ENCODE assay signal across 21 mouse cellular contexts in genomic region chr11:93929106-93929505, GRCm38 (mm10). TPM values are rescaled to one million over a fixed set of nuclear protein-coding genes. Genes with fewer than 3 reads are reported as not detected.
DNase-seq lines count a peak whose midpoint lies in the region; ATAC-seq and TF ChIP-seq lines count a peak whose summit lies in the region.
"Had no signal": no experiment of that assay in that cellular context is flagged by ENCODE, and none has a peak within 500 bp of the region (broad histone marks: within the 10 kb centered on the region; RNA-seq: fewer than 3 reads in every experiment).

No protein-coding gene starts in this region.

- H3K27ac ChIP-seq in intestine, postnatal 0 days (ENCODE audit: low read depth, low read length): no peak overlapping the region
- no peak overlapping the region for H3K27ac ChIP-seq in intestine, embryonic 15.5 days
- no peak overlapping the region for H3K27ac ChIP-seq in liver, postnatal 0 days (ENCODE audit: low read depth)
- H3K27ac ChIP-seq in liver, embryonic 12.5 days: no peak overlapping the region
- no peak overlapping the region for H3K27ac ChIP-seq in CH12.LX (ENCODE audit: insufficient read depth, low read depth)
- H3K27ac ChIP-seq in hindbrain, embryonic 12.5 days: no peak overlapping the region
- H3K27ac ChIP-seq: embryonic facial prominence, embryonic 15.5 days; heart, embryonic 13.5 days; hindbrain, embryonic 13.5 days; liver, embryonic 13.5 days; lung, embryonic 15.5 days; midbrain, embryonic 10.5 days; neural tube, embryonic 15.5 days had no signal

- H3K4me2 ChIP-seq in intestine, postnatal 0 days (replicated peaks; ENCODE audit: low read depth): no peak overlapping the region
- H3K4me2 ChIP-seq in intestine, embryonic 15.5 days (replicated peaks): no peak overlapping the region
- H3K4me2 ChIP-seq in liver, postnatal 0 days (ENCODE audit: low read depth, low read length): no peak overlapping the region
- no peak overlapping the region for H3K4me2 ChIP-seq in liver, embryonic 12.5 days
- H3K4me2 ChIP-seq in CH12.LX (ENCODE audit: insufficient read depth, low read depth, poor library complexity, severe bottlenecking): no peak overlapping the region
- no peak overlapping the region for H3K4me2 ChIP-seq in hindbrain, embryonic 12.5 days (replicated peaks)
- H3K4me2 ChIP-seq: embryonic facial prominence, embryonic 15.5 days; heart, embryonic 13.5 days; hindbrain, embryonic 13.5 days; liver, embryonic 13.5 days; lung, embryonic 15.5 days; neural tube, embryonic 15.5 days had no signal

- H3K79me2 ChIP-seq in CH12.LX (replicated peaks; ENCODE audit: control insufficient read depth, extremely low read depth, insufficient read depth, poor library complexity, severe bottlenecking): no peaks in the 10 kb centered on the region

- TF ChIP-seq RAD21 in CH12.LX (IDR thresholded peaks at IDR 0.05; ENCODE audit: low read depth, low read length): no peak; the same call in 1 of the 2 replicates

- peaks cover 53% of the 10 kb centered on the region for H3K36me3 ChIP-seq in intestine, postnatal 0 days (ENCODE audit: control insufficient read depth, insufficient read depth)
- peaks cover 9% of the 10 kb centered on the region; the same call in 1 of the 2 replicates for H3K36me3 ChIP-seq in intestine, embryonic 15.5 days
- H3K36me3 ChIP-seq in liver, postnatal 0 days (replicated peaks; ENCODE audit: insufficient read depth, low read length): peaks cover 49% of the 10 kb centered on the region
- peaks cover 83% of the 10 kb centered on the region for H3K36me3 ChIP-seq in liver, embryonic 12.5 days
- peaks cover 54 to 85% of the 10 kb centered on the region in 2 experiments for H3K36me3 ChIP-seq in CH12.LX (replicated peaks in 1 of 2; ENCODE audit: control insufficient read depth in 1 of 2, insufficient read depth in 1 of 2, low read length in 1 of 2)
- peaks cover 79% of the 10 kb centered on the region for H3K36me3 ChIP-seq in hindbrain, embryonic 12.5 days

- no peaks in the 10 kb centered on the region for H3K27me3 ChIP-seq in intestine, postnatal 0 days (replicated peaks; ENCODE audit: control insufficient read depth, insufficient read depth, low read length)
- H3K27me3 ChIP-seq in intestine, embryonic 15.5 days (replicated peaks): no peaks in the 10 kb centered on the region
- H3K27me3 ChIP-seq in liver, postnatal 0 days (ENCODE audit: insufficient read depth, low read length): no peaks in the 10 kb centered on the region
- no peaks in the 10 kb centered on the region for H3K27me3 ChIP-seq in liver, embryonic 12.5 days (replicated peaks)
- no peaks in the 10 kb centered on the region for H3K27me3 ChIP-seq in CH12.LX (replicated peaks)
- H3K27me3 ChIP-seq in hindbrain, embryonic 12.5 days: no peaks in the 10 kb centered on the region
- H3K27me3 ChIP-seq: embryonic facial prominence, embryonic 15.5 days; heart, embryonic 13.5 days; hindbrain, embryonic 13.5 days; liver, embryonic 13.5 days; lung, embryonic 15.5 days; neural tube, embryonic 15.5 days had no signal

- no peaks in the 10 kb centered on the region for H3K4me1 ChIP-seq in intestine, postnatal 0 days (replicated peaks; ENCODE audit: control insufficient read depth, insufficient read depth, low read length)
- no peaks in the 10 kb centered on the region for H3K4me1 ChIP-seq in intestine, embryonic 15.5 days (replicated peaks)
- no peaks in the 10 kb centered on the region for H3K4me1 ChIP-seq in liver, postnatal 0 days (ENCODE audit: insufficient read depth)
- no peaks in the 10 kb centered on the region for H3K4me1 ChIP-seq in liver, embryonic 12.5 days
- H3K4me1 ChIP-seq in CH12.LX (ENCODE audit: control insufficient read depth in 1 of 2, insufficient read depth in 2 of 2): no peaks in the 10 kb centered on the region
- no peaks in the 10 kb centered on the region for H3K4me1 ChIP-seq in hindbrain, embryonic 12.5 days
- H3K4me1 ChIP-seq: embryonic facial prominence, embryonic 15.5 days; heart, embryonic 13.5 days; hindbrain, embryonic 13.5 days; liver, embryonic 13.5 days; lung, embryonic 15.5 days; midbrain, embryonic 10.5 days; neural tube, embryonic 15.5 days had no signal

- H3K9ac ChIP-seq in intestine, postnatal 0 days (ENCODE audit: low read depth, low read length): no peak overlapping the region
- no peak overlapping the region for H3K9ac ChIP-seq in intestine, embryonic 15.5 days
- no peak overlapping the region for H3K9ac ChIP-seq in liver, postnatal 0 days (replicated peaks)
- H3K9ac ChIP-seq in liver, embryonic 12.5 days: no peak overlapping the region
- H3K9ac ChIP-seq in CH12.LX (ENCODE audit: insufficient read depth, low read depth): no peak overlapping the region
- H3K9ac ChIP-seq in hindbrain, embryonic 12.5 days: no peak overlapping the region
- H3K9ac ChIP-seq: embryonic facial prominence, embryonic 15.5 days; heart, embryonic 13.5 days; hindbrain, embryonic 13.5 days; liver, embryonic 13.5 days; lung, embryonic 15.5 days; neural tube, embryonic 15.5 days had no signal

- H3K9me3 ChIP-seq in intestine, postnatal 0 days (ENCODE audit: control insufficient read depth): no peaks in the 10 kb centered on the region
- H3K9me3 ChIP-seq in intestine, embryonic 15.5 days: no peaks in the 10 kb centered on the region
- H3K9me3 ChIP-seq in liver, postnatal 0 days (ENCODE audit: low read length): no peaks in the 10 kb centered on the region
- H3K9me3 ChIP-seq in liver, embryonic 12.5 days (replicated peaks): no peaks in the 10 kb centered on the region
- no peaks in the 10 kb centered on the region for H3K9me3 ChIP-seq in CH12.LX (replicated peaks; ENCODE audit: low read length)
- no peaks in the 10 kb centered on the region for H3K9me3 ChIP-seq in hindbrain, embryonic 12.5 days (replicated peaks)
- H3K9me3 ChIP-seq: embryonic facial prominence, embryonic 15.5 days; heart, embryonic 13.5 days; hindbrain, embryonic 13.5 days; liver, embryonic 13.5 days; lung, embryonic 15.5 days; midbrain, embryonic 10.5 days; neural tube, embryonic 15.5 days had no signal

- TF ChIP-seq EP300 in liver, postnatal 0 days (IDR thresholded peaks at IDR 0.05; ENCODE audit: low read depth): no peak
- no peak for TF ChIP-seq EP300 in CH12.LX (IDR thresholded peaks at IDR 0.05; ENCODE audit: low read length)

- DNase-seq in liver, postnatal 0 days: no peak
- no peak for DNase-seq in CH12.LX (ENCODE audit: extremely low read depth)
- no peak for DNase-seq in brain, embryonic 14.5 days (ENCODE audit: low read depth)
- no peak for DNase-seq in adrenal gland, postnatal 10 days
- DNase-seq: cerebellum, adult 11-12 months; cerebellum, postnatal 36 days; gastrocnemius, postnatal 10 days; heart, postnatal 14 days; liver, embryonic 13.5 days; thymus, adult 2 months had no signal

- in situ Hi-C loops in CH12.LX (cut with MboI; ENCODE audit: low pct_ligation_motif_present, low pct_unique_long_range_greater_than_20kb, low sequenced_read_pairs): no loop called here

- dilution Hi-C loops in CH12.LX (cut with MboI; ENCODE audit: extremely low pct_ligation_motif_present, extremely low pct_unique_long_range_greater_than_20kb, low sequenced_read_pairs): no loop called here

- no peak for TF ChIP-seq POLR2A in CH12.LX (IDR thresholded peaks at IDR 0.05; ENCODE audit: low read depth, low read length)
- no peak for TF ChIP-seq POLR2A in brain, embryonic 14.5 days (IDR thresholded peaks at IDR 0.05; ENCODE audit: borderline replicate concordance, extremely low read depth, insufficient read depth, insufficient read length, poor library complexity, severe bottlenecking)

- ATAC-seq in intestine, postnatal 0 days: no peak
- no peak for ATAC-seq in intestine, embryonic 15.5 days
- ATAC-seq in liver, postnatal 0 days: no peak
- no peak for ATAC-seq in liver, embryonic 12.5 days
- ATAC-seq in hindbrain, embryonic 12.5 days (ENCODE audit: low FRiP score): no peak
- ATAC-seq: forebrain, embryonic 14.5 days had no signal

- peak; percentile 48 for TF ChIP-seq CTCF in intestine, postnatal 0 days (IDR thresholded peaks at IDR 0.05; ENCODE audit: low read depth)
- TF ChIP-seq CTCF in liver, postnatal 0 days (IDR thresholded peaks at IDR 0.05; ENCODE audit: low read depth): peak; percentile 27; the same call in 1 of the 2 replicates
- peak in 1 of 2 experiments; percentile 45; a peak in 2 of 4 replicates for TF ChIP-seq CTCF in CH12.LX (conservative IDR thresholded peaks at IDR 0.05 in 1 of 2, IDR thresholded peaks at IDR 0.05 in 1 of 2; ENCODE audit: low read depth in 2 of 2, low read length in 2 of 2)
- 0 out of 2 replicates have a peak, but pooled peaks have one; percentile 2 for TF ChIP-seq CTCF in brain, embryonic 14.5 days (IDR thresholded peaks at IDR 0.05; ENCODE audit: borderline replicate concordance, extremely low read depth, insufficient read depth, insufficient read length)

- no peak overlapping the region for H3K4me3 ChIP-seq in intestine, postnatal 0 days (ENCODE audit: low read depth, low read length)
- H3K4me3 ChIP-seq in intestine, embryonic 15.5 days (replicated peaks): no peak overlapping the region
- no peak overlapping the region for H3K4me3 ChIP-seq in liver, postnatal 0 days (ENCODE audit: low read depth, low read length)
- no peak overlapping the region for H3K4me3 ChIP-seq in liver, embryonic 12.5 days
- no peak overlapping the region for H3K4me3 ChIP-seq in CH12.LX (replicated peaks in 1 of 3; ENCODE audit: low read depth in 2 of 3, low read length in 2 of 3, poor library complexity in 1 of 3)
- no peak overlapping the region for H3K4me3 ChIP-seq in hindbrain, embryonic 12.5 days
- H3K4me3 ChIP-seq: embryonic facial prominence, embryonic 15.5 days; heart, embryonic 13.5 days; hindbrain, embryonic 13.5 days; liver, embryonic 13.5 days; lung, embryonic 15.5 days; midbrain, embryonic 10.5 days; neural tube, embryonic 15.5 days had no signal

RNA-seq across cellular contexts. Expression of gene Nme2, which starts 27.0 kb away (rescaled TPM):
- 370 and 400 TPM in 2 replicates for polyA plus RNA-seq in intestine, postnatal 0 days (2015; fragmentation: Nextera tagmentation; extraction: Ambion mirVana)
- 311 and 348 TPM in 2 replicates for polyA plus RNA-seq in intestine, embryonic 15.5 days (2015; fragmentation: Nextera tagmentation; extraction: Ambion mirVana)
- polyA plus RNA-seq in liver, postnatal 0 days (2015; fragmentation: Nextera tagmentation; extraction: Ambion mirVana): 166 and 188 TPM in 2 replicates
- polyA plus RNA-seq in liver, embryonic 12.5 days (2016; fragmentation: Nextera tagmentation; extraction: Ambion mirVana): 76.4 and 76.8 TPM in 2 replicates
- 1,722 and 2,105 TPM in 2 replicates for total RNA-seq in CH12.LX (2012; rRNA removed)
- 1,555 and 1,586 TPM in 2 replicates for total RNA-seq in CH12.LX (2014; rRNA removed)
- 945 and 1,140 TPM in 2 replicates for polyA plus RNA-seq in CH12.LX (2012; ENCODE audit: insufficient read length, low read depth)
- 190 and 248 TPM in 2 replicates for polyA plus RNA-seq in brain, embryonic 14.5 days (2012; rRNA removed)
- 100 to 1,000 TPM; 550 to 566 TPM for total RNA-seq in adrenal gland, postnatal 10 days (2021)
- polyA plus RNA-seq in hindbrain, embryonic 12.5 days (2016; fragmentation: Nextera tagmentation; extraction: Ambion mirVana): 118 and 124 TPM in 2 replicates

RNA-seq across cellular contexts. Expression of gene Gm20390, which starts 39.0 kb away (rescaled TPM):
- polyA plus RNA-seq in intestine, postnatal 0 days (2015; fragmentation: Nextera tagmentation; extraction: Ambion mirVana): 228 and 239 TPM in 2 replicates
- polyA plus RNA-seq in intestine, embryonic 15.5 days (2015; fragmentation: Nextera tagmentation; extraction: Ambion mirVana): 432 and 477 TPM in 2 replicates
- 143 and 158 TPM in 2 replicates for polyA plus RNA-seq in liver, postnatal 0 days (2015; fragmentation: Nextera tagmentation; extraction: Ambion mirVana)
- polyA plus RNA-seq in liver, embryonic 12.5 days (2016; fragmentation: Nextera tagmentation; extraction: Ambion mirVana): 264 and 272 TPM in 2 replicates
- 717 and 896 TPM in 2 replicates for total RNA-seq in CH12.LX (2012; rRNA removed)
- total RNA-seq in CH12.LX (2014; rRNA removed): 136 and 137 TPM in 2 replicates
- 691 and 791 TPM in 2 replicates for polyA plus RNA-seq in CH12.LX (2012; ENCODE audit: insufficient read length, low read depth)
- polyA plus RNA-seq in brain, embryonic 14.5 days (2012; rRNA removed): 95.0 and 101 TPM in 2 replicates
- 10 to 100 TPM; 64.2 to 75.0 TPM for total RNA-seq in adrenal gland, postnatal 10 days (2021)
- polyA plus RNA-seq in hindbrain, embryonic 12.5 days (2016; fragmentation: Nextera tagmentation; extraction: Ambion mirVana): 327 and 355 TPM in 2 replicates

RNA-seq across cellular contexts. Expression of gene Nme1, which starts 39.2 kb away (rescaled TPM):
- polyA plus RNA-seq in intestine, postnatal 0 days (2015; fragmentation: Nextera tagmentation; extraction: Ambion mirVana): 132 and 146 TPM in 2 replicates
- polyA plus RNA-seq in intestine, embryonic 15.5 days (2015; fragmentation: Nextera tagmentation; extraction: Ambion mirVana): 162 and 174 TPM in 2 replicates
- polyA plus RNA-seq in liver, postnatal 0 days (2015; fragmentation: Nextera tagmentation; extraction: Ambion mirVana): 73.5 and 84.8 TPM in 2 replicates
- 195 and 224 TPM in 2 replicates for polyA plus RNA-seq in liver, embryonic 12.5 days (2016; fragmentation: Nextera tagmentation; extraction: Ambion mirVana)
- total RNA-seq in CH12.LX (2012; rRNA removed): 187 and 253 TPM in 2 replicates
- 443 and 488 TPM in 2 replicates for total RNA-seq in CH12.LX (2014; rRNA removed)
- polyA plus RNA-seq in CH12.LX (2012; ENCODE audit: insufficient read length, low read depth): 129 and 170 TPM in 2 replicates
- 304 and 390 TPM in 2 replicates for polyA plus RNA-seq in brain, embryonic 14.5 days (2012; rRNA removed)
- total RNA-seq in adrenal gland, postnatal 10 days (2021): 10 to 100 TPM; 42.4 to 49.2 TPM
- 172 and 210 TPM in 2 replicates for polyA plus RNA-seq in hindbrain, embryonic 12.5 days (2016; fragmentation: Nextera tagmentation; extraction: Ambion mirVana)

RNA-seq across cellular contexts. Expression of gene Mbtd1, which starts 43.5 kb away (rescaled TPM):
- polyA plus RNA-seq in intestine, postnatal 0 days (2015; fragmentation: Nextera tagmentation; extraction: Ambion mirVana): 9.4 and 10.5 TPM in 2 replicates
- 21.7 and 24.2 TPM in 2 replicates for polyA plus RNA-seq in intestine, embryonic 15.5 days (2015; fragmentation: Nextera tagmentation; extraction: Ambion mirVana)
- 4.5 and 5.2 TPM in 2 replicates for polyA plus RNA-seq in liver, postnatal 0 days (2015; fragmentation: Nextera tagmentation; extraction: Ambion mirVana)
- polyA plus RNA-seq in liver, embryonic 12.5 days (2016; fragmentation: Nextera tagmentation; extraction: Ambion mirVana): 12.8 and 14.3 TPM in 2 replicates
- total RNA-seq in CH12.LX (2012; rRNA removed): 19.9 TPM in 2 replicates
- 20.5 and 21.5 TPM in 2 replicates for total RNA-seq in CH12.LX (2014; rRNA removed)
- polyA plus RNA-seq in CH12.LX (2012; ENCODE audit: insufficient read length, low read depth): 46.5 and 50.1 TPM in 2 replicates
- 46.0 and 51.4 TPM in 2 replicates for polyA plus RNA-seq in brain, embryonic 14.5 days (2012; rRNA removed)
- 10 to 100 TPM; 40.5 to 50.0 TPM for total RNA-seq in adrenal gland, postnatal 10 days (2021)
- polyA plus RNA-seq in hindbrain, embryonic 12.5 days (2016; fragmentation: Nextera tagmentation; extraction: Ambion mirVana): 50.1 and 54.0 TPM in 2 replicates

RNA-seq across cellular contexts. Expression of gene Utp18, which starts 43.5 kb away (rescaled TPM):
- polyA plus RNA-seq in intestine, postnatal 0 days (2015; fragmentation: Nextera tagmentation; extraction: Ambion mirVana): 16.6 and 17.0 TPM in 2 replicates
- polyA plus RNA-seq in intestine, embryonic 15.5 days (2015; fragmentation: Nextera tagmentation; extraction: Ambion mirVana): 26.3 and 30.2 TPM in 2 replicates
- polyA plus RNA-seq in liver, postnatal 0 days (2015; fragmentation: Nextera tagmentation; extraction: Ambion mirVana): 9.1 and 9.9 TPM in 2 replicates
- 38.6 and 38.9 TPM in 2 replicates for polyA plus RNA-seq in liver, embryonic 12.5 days (2016; fragmentation: Nextera tagmentation; extraction: Ambion mirVana)
- 61.8 and 76.0 TPM in 2 replicates for total RNA-seq in CH12.LX (2012; rRNA removed)
- total RNA-seq in CH12.LX (2014; rRNA removed): 132 and 153 TPM in 2 replicates
- 93.9 and 117 TPM in 2 replicates for polyA plus RNA-seq in CH12.LX (2012; ENCODE audit: insufficient read length, low read depth)
- polyA plus RNA-seq in brain, embryonic 14.5 days (2012; rRNA removed): 23.8 and 24.1 TPM in 2 replicates
- total RNA-seq in adrenal gland, postnatal 10 days (2021): 10 to 100 TPM; 18.7 to 19.5 TPM
- polyA plus RNA-seq in hindbrain, embryonic 12.5 days (2016; fragmentation: Nextera tagmentation; extraction: Ambion mirVana): 40.5 and 42.6 TPM in 2 replicates
